Mouse (Mus musculus): ENCODE measurements around the gene Tnrc18.
A peak's percentile ranks its signal among the peaks of the same experiment; 100 is the strongest.

The Tnrc18 gene

GRCm38 (mm10) chr5:142822286-142823095 is 5.0 kb upstream of the Tnrc18 start:
- peak; percentile 66 for DNase-seq

GRCm38 (mm10) chr5:142821974-142822285 is 4.5 kb upstream of the Tnrc18 start:
- DNase-seq = no peak

- DNase-seq = peak; percentile 92
Observed at GRCm38 (mm10) chr5:142821266-142821973, 4.0 kb upstream of the Tnrc18 start.

GRCm38 (mm10) chr5:142820276-142821265 is 3.1 kb upstream of the Tnrc18 start:
- peak; percentile 81 for DNase-seq

- DNase-seq = peak; percentile 89
Observed at GRCm38 (mm10) chr5:142819385-142820275, 2.2 kb upstream of the Tnrc18 start.

- peak; percentile 83 for DNase-seq
Observed at GRCm38 (mm10) chr5:142818435-142819360, 1.2 kb upstream of the Tnrc18 start.

- DNase-seq = peak; percentile 87
Observed at GRCm38 (mm10) chr5:142816811-142817523, 495 bp downstream of the Tnrc18 start.

GRCm38 (mm10) chr5:142816031-142816810 is 1.2 kb downstream of the Tnrc18 start:
- peak; percentile 62 for DNase-seq

- peak; percentile 40 for DNase-seq
Observed at GRCm38 (mm10) chr5:142815421-142816001, 2.0 kb downstream of the Tnrc18 start.

GRCm38 (mm10) chr5:142814711-142815420 is 2.6 kb downstream of the Tnrc18 start:
- peak; percentile 71 for DNase-seq

GRCm38 (mm10) chr5:142814161-142814651 is 3.3 kb downstream of the Tnrc18 start:
- peak; percentile 75 for DNase-seq

- peak; percentile 52 for DNase-seq
Observed at GRCm38 (mm10) chr5:142813722-142814111, 3.7 kb downstream of the Tnrc18 start.

GRCm38 (mm10) chr5:142812976-142813721 is 4.3 kb downstream of the Tnrc18 start:
- peak; percentile 62 for DNase-seq

GRCm38 (mm10) chr5:142812621-142812975 is 4.9 kb downstream of the Tnrc18 start:
- no peak for DNase-seq

- DNase-seq = no peak
Observed at GRCm38 (mm10) chr5:142811870-142812443, 5.5 kb downstream of the Tnrc18 start.

- no peak for DNase-seq
Observed at GRCm38 (mm10) chr5:142810710-142811599, 6.5 kb downstream of the Tnrc18 start.

All from cerebellum, adult 9-11 months (tissue).